ENCODE assay signal across 14 mouse cellular contexts in the genomic region with DNA sequence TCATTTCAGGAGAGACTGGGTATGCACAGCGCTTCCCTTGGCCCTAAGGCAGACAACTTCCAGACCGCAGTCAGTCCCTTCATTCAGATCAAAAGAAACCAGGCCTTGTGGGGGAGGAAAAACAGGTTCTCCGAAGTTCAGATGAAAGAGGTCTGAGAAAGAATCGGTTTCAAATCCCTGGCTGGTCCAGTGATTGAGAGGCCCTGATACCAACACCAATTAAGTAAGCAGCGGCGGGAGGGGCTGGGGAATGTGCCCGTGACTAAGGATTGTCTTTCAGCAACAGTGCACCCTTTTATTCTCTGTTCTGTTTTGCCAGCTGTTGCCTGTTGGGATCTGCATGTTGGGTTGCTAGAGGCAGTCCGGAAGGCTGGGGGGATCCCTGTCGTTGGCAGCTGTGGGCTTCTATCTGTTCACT.
A peak's percentile ranks its signal among the peaks of the same experiment; 100 is the strongest.
DNase-seq lines count a peak whose midpoint lies in the region; ATAC-seq and TF ChIP-seq lines count a peak whose summit lies in the region.
"Had no signal": no experiment of that assay in that cellular context is flagged by ENCODE, and none has a peak within 500 bp of the region (broad histone marks: within the 10 kb centered on the region; RNA-seq: fewer than 3 reads in every experiment).

No protein-coding gene starts in this region.

- H3K79me2 ChIP-seq in myocyte (ENCODE audit: control insufficient read depth, insufficient read depth) = no peaks in the 10 kb centered on the region

- H3K4me1 ChIP-seq in kidney, embryonic 16.5 days (ENCODE audit: insufficient read depth, low read length) = peaks cover 11% of the 10 kb centered on the region
- no peaks in the 10 kb centered on the region for H3K4me1 ChIP-seq in embryonic facial prominence, embryonic 11.5 days (ENCODE audit: control insufficient read depth, insufficient read depth, low read length)
- H3K4me1 ChIP-seq: liver, embryonic 13.5 days had no signal

- ATAC-seq in kidney, embryonic 16.5 days (ENCODE audit: low FRiP score, low TSS enrichment) = peak; percentile 83
- ATAC-seq in embryonic facial prominence, embryonic 11.5 days (replicated peaks; ENCODE audit: insufficient number of reproducible peaks, low FRiP score, low TSS enrichment, low read depth) = no peak; the same call in 1 of the 2 replicates

- no peaks in the 10 kb centered on the region for H3K27me3 ChIP-seq in kidney, embryonic 16.5 days (ENCODE audit: insufficient read depth, low read length)
- H3K27me3 ChIP-seq in embryonic facial prominence, embryonic 11.5 days (ENCODE audit: control insufficient read depth, insufficient read depth, low read length) = no peaks in the 10 kb centered on the region
- no peaks in the 10 kb centered on the region for H3K27me3 ChIP-seq in myocyte (ENCODE audit: control insufficient read depth, insufficient read depth, insufficient read length)
- H3K27me3 ChIP-seq: liver, embryonic 13.5 days; neural tube, embryonic 12.5 days had no signal

- H3ac ChIP-seq in myocyte (ENCODE audit: control insufficient read depth, insufficient read length) = no peak overlapping the region

- no peaks in the 10 kb centered on the region for H3K9me3 ChIP-seq in kidney, embryonic 16.5 days (ENCODE audit: low read length)
- no peaks in the 10 kb centered on the region for H3K9me3 ChIP-seq in embryonic facial prominence, embryonic 11.5 days (replicated peaks; ENCODE audit: control insufficient read depth, low read length)
- H3K9me3 ChIP-seq: liver, embryonic 13.5 days; neural tube, embryonic 12.5 days had no signal

- H3K4me2 ChIP-seq in kidney, embryonic 16.5 days (replicated peaks; ENCODE audit: low read depth, low read length) = no peak overlapping the region
- H3K4me2 ChIP-seq in embryonic facial prominence, embryonic 11.5 days (ENCODE audit: low read depth, low read length) = no peak overlapping the region
- H3K4me2 ChIP-seq in myocyte (ENCODE audit: low read depth) = peak overlapping the region; percentile 69
- H3K4me2 ChIP-seq: liver, embryonic 13.5 days; neural tube, embryonic 12.5 days had no signal

- H3K27ac ChIP-seq in kidney, embryonic 16.5 days (ENCODE audit: low read length) = no peak overlapping the region
- no peak overlapping the region for H3K27ac ChIP-seq in embryonic facial prominence, embryonic 11.5 days (replicated peaks; ENCODE audit: low read depth, low read length)
- H3K27ac ChIP-seq: liver, embryonic 13.5 days; macrophage; neural tube, embryonic 12.5 days had no signal

- WGBS in kidney, embryonic 16.5 days = 14% methylated on average over 9 of the region's 9 CpGs
- 5% methylated on average over 9 of the region's 9 CpGs for WGBS in embryonic facial prominence, embryonic 11.5 days

- H3K36me3 ChIP-seq in kidney, embryonic 16.5 days (ENCODE audit: insufficient read depth, low read length) = no peaks in the 10 kb centered on the region
- no peaks in the 10 kb centered on the region for H3K36me3 ChIP-seq in embryonic facial prominence, embryonic 11.5 days (replicated peaks; ENCODE audit: control insufficient read depth, insufficient read depth, low read depth, low read length)
- H3K36me3 ChIP-seq in myocyte (ENCODE audit: control insufficient read depth, insufficient read depth) = no peaks in the 10 kb centered on the region
- H3K36me3 ChIP-seq: liver, embryonic 13.5 days; neural tube, embryonic 12.5 days had no signal

- H3K9ac ChIP-seq in kidney, embryonic 16.5 days (replicated peaks; ENCODE audit: low read length) = no peak overlapping the region
- no peak overlapping the region for H3K9ac ChIP-seq in embryonic facial prominence, embryonic 11.5 days (replicated peaks; ENCODE audit: low read length)
- H3K9ac ChIP-seq: liver, embryonic 13.5 days; neural tube, embryonic 12.5 days had no signal

- TF ChIP-seq POLR2A in myocyte (IDR thresholded peaks at IDR 0.05; ENCODE audit: insufficient read length, low read depth) = no peak

- no peak for DNase-seq in kidney, adult 8-10 months
- peak; percentile 68 for DNase-seq in embryo, embryonic 10 days (ENCODE audit: low spot score)
- peak; percentile 73 for DNase-seq in embryonic facial prominence, embryonic 11.5 days (ENCODE audit: low spot score)
- no peak for DNase-seq in right cerebral cortex, postnatal 36 days (ENCODE audit: low spot score in 2 of 2)
- no peak for DNase-seq in layer of hippocampus, adult 9-10 months (ENCODE audit: low spot score)
- DNase-seq: cerebellum, adult 8-10 months; layer of hippocampus, postnatal 36 days; liver, embryonic 13.5 days; right cerebral cortex, adult 18-20 months; thymus, postnatal 4 days had no signal

- H3K4me3 ChIP-seq in kidney, embryonic 16.5 days (ENCODE audit: low read length) = no peak overlapping the region
- no peak overlapping the region for H3K4me3 ChIP-seq in embryonic facial prominence, embryonic 11.5 days (ENCODE audit: low read depth, low read length)
- no peak overlapping the region for H3K4me3 ChIP-seq in myocyte
- H3K4me3 ChIP-seq: liver, embryonic 13.5 days; neural tube, embryonic 12.5 days had no signal

TF ChIP-seq in myocyte, 11 proteins besides CTCF, POLR2A, EP300 and RAD21:
- TF ChIP-seq TCF3 (IDR thresholded peaks at IDR 0.05; ENCODE audit: insufficient read length, low read depth) = peak; percentile 54
- TF ChIP-seq MYOG (IDR thresholded peaks at IDR 0.05; ENCODE audit: control insufficient read depth in 1 of 3, insufficient read depth in 1 of 3, insufficient read length in 2 of 3, low read depth in 2 of 3) = peak; percentile 65 to 95 (median 72)
- TF ChIP-seq E2F4 (IDR thresholded peaks at IDR 0.05; ENCODE audit: insufficient read depth) = no peak
- TF ChIP-seq TCF12 (IDR thresholded peaks at IDR 0.05; ENCODE audit: insufficient read depth, poor library complexity, severe bottlenecking) = peak; percentile 76
- TF ChIP-seq MYOD1 (IDR thresholded peaks at IDR 0.05; ENCODE audit: control insufficient read depth in 1 of 3, insufficient read length in 2 of 3, low read depth in 2 of 3) = peak; percentile 84 to 95 (median 93)
- TF ChIP-seq USF1 (IDR thresholded peaks at IDR 0.05; ENCODE audit: low read depth) = no peak

Comparison
In these comparisons a context has a peak if more than half of its experiments do, and no peak if none do; other contexts are left out.
1. DNase-seq: peak in embryo, embryonic 10 days (single experiment) and embryonic facial prominence, embryonic 11.5 days (single experiment); none in kidney, adult 8-10 months (0 of 2), right cerebral cortex, postnatal 36 days (0 of 2) and layer of hippocampus, adult 9-10 months (single experiment).